Comparison of ENCODE assay signal across 15 mouse cellular contexts in genomic region chr3:105227551-105227950, GRCm38 (mm10).
DNase-seq lines count a peak whose midpoint lies in the region.
"Had no signal": no experiment of that assay in that cellular context is flagged by ENCODE, and none has a peak within 500 bp of the region (broad histone marks: within the 10 kb centered on the region; RNA-seq: fewer than 3 reads in every experiment).

No protein-coding gene starts in this region.

- DNase-seq in heart, adult 11 months, result peak; percentile 30
- no peak for DNase-seq in heart, adult 8-10 months (ENCODE audit: low spot score)
- DNase-seq in NIH3T3 (ENCODE audit: low read depth), result peak; percentile 74
- no peak for DNase-seq in adrenal gland, postnatal 25 days
- no peak for DNase-seq in lung, postnatal 14 days
- DNase-seq: adrenal gland, adult 2 months; adrenal gland, postnatal 10 days; adrenal gland, postnatal 36 days; cerebellum, adult 11 months; cerebellum, adult 18-20 months; cerebellum, adult 8-10 months; cerebellum, adult 9-11 months; cerebellum, postnatal 14 days; cerebellum, postnatal 36 days; embryo, embryonic 11 days had no signal

Comparison
In these comparisons a context has a peak if more than half of its experiments do, and no peak if none do; other contexts are left out.
1. DNase-seq: peak in heart, adult 11 months (single experiment) and NIH3T3 (single experiment); none in heart, adult 8-10 months (single experiment), adrenal gland, postnatal 25 days (single experiment) and lung, postnatal 14 days (single experiment).